Mouse (Mus musculus): ENCODE measurements around the gene Fam76a. TPM values are rescaled to one million over a fixed set of nuclear protein-coding genes. Genes with fewer than 3 reads are reported as not detected.

The Fam76a gene
- 10 to 100 TPM; 23.5 to 23.9 TPM for total RNA-seq (2021)
- long read RNA-seq, experiment 1, transcript Fam76a-201 (9 exons, 3,053 nt), result major isoform, 36 of 41 reads
- long read RNA-seq, experiment 1, partial matches to known transcripts, result 2 of 41 reads
- long read RNA-seq, experiment 1, other reads (novel, unspliced or antisense), result 0 of 41 reads
- long read RNA-seq, experiment 2, transcript Fam76a-201 (9 exons, 3,053 nt), result major isoform, 25 of 28 reads
- long read RNA-seq, experiment 2, partial matches to known transcripts, result 1 of 28 reads
- long read RNA-seq, experiment 2, other reads (novel, unspliced or antisense), result 1 of 28 reads

- peak; percentile 100 for DNase-seq (ENCODE audit: low spot score)
These were observed at the start of gene Fam76a for GRCm38 (mm10) chr4:132922558-132923008. Gene Fam76a (minus strand): TSS chr4:132922558.

GRCm38 (mm10) chr4:132972101-132972500 lies 49.7 kb upstream of the Fam76a start:
- no peak for DNase-seq (ENCODE audit: low spot score)

GRCm38 (mm10) chr4:132971601-132972000 lies 49.2 kb upstream of the Fam76a start:
- DNase-seq (ENCODE audit: low spot score), result no peak

- no peak for DNase-seq (ENCODE audit: low spot score)
These were observed 46.0 kb upstream of the Fam76a start for GRCm38 (mm10) chr4:132968105-132968938.

GRCm38 (mm10) chr4:132964473-132964872 lies 42.1 kb upstream of the Fam76a start:
- no peak for DNase-seq (ENCODE audit: low spot score)

GRCm38 (mm10) chr4:132964064-132964463 lies 41.7 kb upstream of the Fam76a start:
- DNase-seq (ENCODE audit: low spot score), result no peak

GRCm38 (mm10) chr4:132963436-132963835 lies 41.1 kb upstream of the Fam76a start:
- no peak for DNase-seq (ENCODE audit: low spot score)

GRCm38 (mm10) chr4:132962628-132963027 lies 40.3 kb upstream of the Fam76a start:
- DNase-seq (ENCODE audit: low spot score), result no peak

- no peak for DNase-seq (ENCODE audit: low spot score)
These were observed 39.5 kb upstream of the Fam76a start for GRCm38 (mm10) chr4:132961866-132962265.

GRCm38 (mm10) chr4:132960864-132961639 lies 38.7 kb upstream of the Fam76a start:
- peak; percentile 27 for DNase-seq (ENCODE audit: low spot score)

- no peak for DNase-seq (ENCODE audit: low spot score)
These were observed 38.0 kb upstream of the Fam76a start for GRCm38 (mm10) chr4:132960313-132960712.

- DNase-seq (ENCODE audit: low spot score), result no peak
These were observed 37.3 kb upstream of the Fam76a start for GRCm38 (mm10) chr4:132959679-132960045.

- DNase-seq (ENCODE audit: low spot score), result peak; percentile 38
These were observed 36.7 kb upstream of the Fam76a start for GRCm38 (mm10) chr4:132958741-132959678.

- DNase-seq (ENCODE audit: low spot score), result no peak
These were observed 33.0 kb upstream of the Fam76a start for GRCm38 (mm10) chr4:132955395-132955791.

- DNase-seq (ENCODE audit: low spot score), result no peak
These were observed 32.4 kb upstream of the Fam76a start for GRCm38 (mm10) chr4:132954530-132955394.

- DNase-seq (ENCODE audit: low spot score), result no peak
These were observed 28.6 kb upstream of the Fam76a start for GRCm38 (mm10) chr4:132950999-132951398.

GRCm38 (mm10) chr4:132949882-132950532 lies 27.6 kb upstream of the Fam76a start:
- no peak for DNase-seq (ENCODE audit: low spot score)

GRCm38 (mm10) chr4:132946047-132947001 lies 24.0 kb upstream of the Fam76a start:
- DNase-seq (ENCODE audit: low spot score), result peak; percentile 51
